Mouse (Mus musculus): ENCODE results near the gene Zfp341.

Zfp341 gene

DNA sequence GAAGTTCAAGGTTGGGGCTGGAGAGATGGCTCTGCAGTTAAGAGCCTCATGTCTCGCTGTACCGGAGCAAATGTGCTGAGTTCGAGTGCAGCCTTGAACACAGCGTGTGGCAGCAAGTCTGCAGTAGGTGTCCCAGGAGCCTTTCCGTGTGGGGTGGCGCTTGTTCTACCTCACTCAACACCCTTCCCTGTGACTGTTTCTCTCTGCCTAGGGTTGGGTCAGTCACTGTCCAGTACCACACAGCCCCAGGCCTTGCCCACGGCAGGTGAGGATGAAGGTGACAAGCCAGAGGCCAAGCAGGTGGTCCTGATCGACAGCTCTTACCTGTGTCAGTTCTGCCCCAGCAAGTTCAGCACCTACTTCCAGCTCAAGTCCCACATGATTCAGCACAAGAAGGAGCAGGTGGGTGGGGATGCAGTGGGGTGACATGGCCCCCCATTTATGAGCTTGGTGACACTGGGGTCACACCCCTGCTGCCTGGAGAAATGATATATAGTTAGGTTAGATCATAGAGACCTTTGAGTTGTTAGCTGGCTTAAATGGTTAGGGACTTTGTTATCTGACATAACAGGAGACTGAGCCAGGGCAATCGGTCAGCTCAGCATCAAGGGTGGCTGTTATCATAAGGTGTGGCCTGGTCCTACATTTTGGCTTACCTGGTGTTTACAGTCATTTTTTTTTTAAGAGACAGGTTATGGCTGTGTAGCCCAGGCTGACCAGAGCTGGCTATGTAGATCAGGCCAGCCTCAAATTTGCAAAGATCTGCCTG lies 21.0 kb downstream of the Zfp341 start:
- DNase-seq (ENCODE audit: low read depth) = no peak

DNA sequence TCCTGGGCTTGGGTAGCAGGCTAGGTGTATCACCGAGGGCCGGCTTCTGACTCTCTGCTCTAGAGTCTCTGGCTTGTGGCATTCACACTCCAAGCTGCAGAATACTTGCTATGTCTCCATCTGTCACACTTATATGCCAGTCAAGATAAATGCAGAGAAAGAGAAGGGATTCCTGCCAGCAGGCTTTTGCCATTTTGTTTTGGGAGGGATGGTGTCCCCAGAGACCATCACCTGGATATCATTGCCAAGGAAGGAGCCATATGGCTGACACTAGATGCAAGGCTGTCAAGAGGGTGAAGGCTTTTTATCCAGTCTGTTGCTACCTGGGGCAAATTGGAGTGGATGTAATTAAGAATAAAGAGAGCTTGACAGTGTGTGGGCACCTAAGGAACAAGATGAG lies 22.7 kb downstream of the Zfp341 start:
- no peak for DNase-seq (ENCODE audit: low read depth)

DNA sequence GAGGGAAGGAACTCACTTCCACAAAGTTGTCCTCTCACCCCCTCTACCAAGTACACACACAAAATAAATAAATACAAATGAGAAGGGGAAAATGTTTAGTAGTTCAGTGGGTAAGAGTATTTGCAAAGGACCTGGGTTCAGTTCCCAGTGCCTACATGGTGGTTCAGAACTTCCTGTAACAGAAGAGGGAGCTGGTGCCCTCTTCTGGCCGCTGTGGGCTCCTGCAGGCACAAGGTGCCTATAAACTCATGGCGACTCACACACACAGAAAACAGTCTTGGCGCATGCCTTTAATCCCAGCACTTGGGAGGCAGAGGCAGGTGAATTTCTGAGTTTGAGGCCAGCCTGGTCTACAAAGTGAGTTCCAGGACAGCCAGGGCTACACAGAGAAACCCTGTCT lies 25.4 kb downstream of the Zfp341 start:
- peak; percentile 20 for DNase-seq (ENCODE audit: low read depth)

DNA sequence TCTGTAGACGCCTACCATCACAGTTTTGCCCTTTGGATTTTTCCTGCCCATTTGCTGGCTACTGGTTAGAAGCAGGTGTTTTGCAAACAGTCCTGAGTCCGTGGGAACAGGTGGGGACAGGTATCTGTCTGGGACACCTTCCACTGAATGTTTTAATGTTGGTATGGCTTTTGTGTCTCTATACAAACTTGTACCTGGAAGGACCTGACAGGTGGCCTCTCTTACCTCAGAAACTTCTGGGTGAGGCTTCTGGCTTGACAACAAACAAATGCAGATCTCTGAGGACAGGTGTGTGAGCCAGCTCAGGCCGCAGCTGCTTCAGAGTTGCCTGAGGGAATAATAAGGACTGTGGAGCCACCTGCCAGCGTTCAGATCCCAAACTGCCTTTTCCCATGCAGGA lies 26.0 kb downstream of the Zfp341 start:
- DNase-seq (ENCODE audit: low read depth) = no peak

DNA sequence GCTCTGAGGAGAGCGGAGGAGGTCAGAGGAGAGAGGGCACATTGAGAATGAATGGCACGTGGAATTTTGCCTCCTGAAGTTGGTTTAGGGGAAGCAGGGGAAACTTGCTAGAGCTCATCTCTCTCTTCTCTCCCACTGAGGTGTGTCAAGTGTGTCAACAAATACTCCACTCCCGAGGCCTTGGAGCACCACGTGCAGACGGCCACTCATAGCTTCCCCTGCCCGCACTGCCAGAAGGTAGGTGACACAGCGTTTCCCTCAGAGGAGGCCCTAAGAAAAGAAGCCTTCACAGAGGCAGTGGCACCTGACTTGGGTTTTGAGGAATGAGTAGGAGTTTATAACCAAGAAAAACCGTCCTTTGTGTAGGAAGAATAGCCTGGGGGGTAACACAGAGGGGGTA lies 28.1 kb downstream of the Zfp341 start:
- no peak for DNase-seq (ENCODE audit: low read depth)

DNA sequence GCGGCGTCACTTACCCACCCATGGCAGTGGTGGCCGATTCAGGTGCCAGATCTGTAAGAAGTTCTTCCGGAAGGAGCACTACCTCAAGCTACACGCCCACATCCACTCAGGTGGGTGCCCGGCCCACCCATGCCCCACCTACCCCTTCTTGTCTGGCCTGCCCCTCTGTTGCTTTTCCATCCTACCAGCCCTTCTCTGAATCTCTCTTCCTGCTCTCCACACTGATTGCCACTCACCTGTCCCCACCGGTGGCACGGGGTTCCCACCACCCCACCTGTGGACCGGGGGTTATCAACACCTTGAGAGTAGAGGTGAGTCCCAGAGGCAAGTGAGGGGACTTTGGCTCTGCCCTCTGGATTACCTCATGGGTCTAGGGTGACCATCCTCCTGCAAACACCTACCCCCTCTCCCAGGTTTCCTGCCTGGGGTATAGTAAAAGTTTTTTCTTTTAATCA lies 28.9 kb downstream of the Zfp341 start:
- DNase-seq (ENCODE audit: low read depth) = no peak

DNA sequence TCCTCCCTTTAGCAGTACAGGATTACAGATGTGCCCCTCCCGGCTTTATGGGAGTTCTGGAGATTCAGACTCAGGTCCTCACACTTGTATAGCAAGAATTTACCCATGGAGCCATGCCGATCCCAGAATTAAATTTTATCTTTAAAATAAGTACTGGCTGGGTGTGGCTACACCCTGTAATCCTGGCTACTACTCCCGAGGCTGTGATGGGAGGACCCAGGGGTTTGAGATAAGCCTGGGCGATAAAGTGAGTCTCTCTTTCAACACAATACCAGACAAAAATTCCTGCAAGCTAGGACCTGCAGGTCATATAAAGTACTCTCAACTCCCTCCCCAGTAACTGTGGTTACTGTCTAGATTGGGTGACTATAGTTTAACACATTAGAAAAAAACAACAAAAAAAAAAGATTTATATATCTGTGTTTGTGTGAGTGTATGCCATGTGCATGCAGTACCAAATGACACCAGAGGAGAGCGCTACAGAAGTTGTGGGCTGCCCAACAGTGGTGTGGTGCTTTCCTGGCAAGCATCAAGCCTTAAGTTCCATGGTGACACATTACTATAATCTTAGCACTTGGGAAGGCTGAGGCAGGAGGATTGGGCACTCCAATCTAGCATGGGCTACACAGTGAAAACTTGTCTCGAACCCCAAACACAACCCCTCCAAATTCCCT lies 29.8 kb downstream of the Zfp341 start:
- DNase-seq (ENCODE audit: low read depth) = no peak

DNA sequence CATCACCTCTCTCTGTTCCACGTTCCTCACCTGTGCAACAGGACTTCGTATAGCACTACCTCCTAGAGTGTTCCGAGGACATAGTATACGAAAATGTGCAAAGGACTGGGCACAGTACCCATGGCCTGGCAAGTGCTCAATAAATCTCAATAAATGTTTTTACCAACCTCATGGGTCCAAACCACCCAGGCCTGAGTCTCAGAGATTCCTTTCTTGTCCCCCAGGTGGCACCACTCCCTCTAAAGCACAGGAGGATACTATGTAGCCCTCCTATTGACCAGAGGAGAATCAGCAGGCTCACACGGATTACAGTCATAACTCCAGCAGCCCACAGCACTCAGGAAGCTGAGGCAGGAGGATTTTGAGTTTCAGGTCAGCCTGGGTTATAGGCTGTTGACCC lies 33.5 kb downstream of the Zfp341 start:
- DNase-seq (ENCODE audit: low read depth) = peak; percentile 49

DNA sequence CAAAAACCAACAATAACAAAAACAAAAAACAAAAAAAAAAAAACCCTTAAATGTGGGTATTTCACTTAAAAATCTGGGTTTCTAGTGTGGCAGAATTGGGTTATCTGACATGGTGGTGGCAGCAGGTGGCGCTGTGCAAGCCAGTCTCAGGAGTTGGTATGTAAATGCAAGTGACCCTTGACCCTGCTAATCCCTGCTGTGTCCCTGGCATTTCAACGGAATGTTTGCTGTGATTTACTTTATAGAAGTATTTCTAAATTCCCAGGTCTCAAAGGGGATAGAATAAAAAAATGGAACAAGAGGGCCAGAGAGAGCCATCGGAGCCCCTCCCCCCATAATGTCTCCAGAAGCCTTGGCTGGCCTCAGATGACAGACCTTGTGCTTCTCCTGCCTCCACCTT lies 35.0 kb downstream of the Zfp341 start:
- DNase-seq (ENCODE audit: low read depth) = peak; percentile 36

DNA sequence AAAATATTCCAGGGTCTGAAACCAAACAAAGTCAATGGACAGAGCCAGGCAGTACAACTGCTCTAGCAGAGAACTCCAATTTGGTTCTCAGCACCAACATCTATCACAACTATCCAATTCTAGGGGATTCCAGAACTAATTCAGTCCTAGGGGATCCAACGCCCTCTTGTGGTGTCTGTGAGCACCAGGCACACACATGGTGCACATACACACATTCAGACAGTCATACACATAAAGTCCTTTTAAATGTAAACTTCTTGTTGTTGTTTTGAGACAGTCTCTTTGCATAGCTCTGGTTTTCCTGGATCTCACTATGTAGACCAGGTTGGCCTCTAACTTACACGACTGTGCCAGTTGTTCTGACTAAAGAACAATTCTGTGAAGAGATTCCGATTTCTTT lies 37.3 kb downstream of the Zfp341 start:
- no peak for DNase-seq (ENCODE audit: low read depth)

DNA sequence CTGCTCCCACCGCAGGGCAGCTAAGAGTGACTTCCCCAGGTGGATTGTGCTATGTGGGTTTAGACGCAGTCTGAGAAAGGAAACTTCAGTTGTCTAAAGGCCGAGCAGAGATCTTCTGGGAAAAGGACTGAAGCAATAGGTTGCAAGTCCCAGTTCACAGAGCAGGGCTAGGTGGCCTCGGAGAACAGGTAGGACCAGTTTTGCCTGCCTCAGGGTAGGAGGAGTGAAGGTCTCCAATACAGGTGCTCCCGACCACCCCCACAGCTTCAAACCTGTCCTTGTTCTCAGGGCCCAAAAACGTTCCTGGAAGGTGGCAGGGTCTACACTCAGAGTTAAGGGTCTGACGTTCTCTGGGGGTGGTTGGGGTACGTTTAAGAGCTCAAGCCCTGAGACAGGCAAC lies 38.3 kb downstream of the Zfp341 start, which contains the start of gene Chmp4b:
TSS of gene Chmp4b (plus strand) at position 343 of the 400 bp plus-strand sequence.
- DNase-seq (ENCODE audit: low read depth) = no peak

DNA sequence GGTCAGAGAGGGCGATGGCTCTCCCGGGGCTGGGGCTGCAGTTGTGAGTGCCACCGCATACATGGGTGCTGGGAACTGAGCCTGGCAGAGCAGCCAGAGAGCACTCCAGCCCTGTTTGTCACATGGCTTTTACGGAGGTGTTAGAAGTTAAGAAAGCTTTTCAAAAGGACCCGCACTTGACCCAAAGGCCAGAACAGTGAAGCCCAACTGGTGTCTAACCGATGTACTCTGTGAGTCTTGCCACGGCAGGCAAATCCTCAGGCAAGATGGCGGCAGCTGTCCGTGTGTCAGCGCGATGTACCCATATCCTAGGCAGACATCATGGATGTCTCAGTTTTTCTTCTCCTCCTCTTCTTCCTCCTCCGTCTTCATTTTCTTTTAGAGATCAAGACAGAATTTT lies 41.9 kb downstream of the Zfp341 start:
- no peak for DNase-seq (ENCODE audit: low read depth)

DNA sequence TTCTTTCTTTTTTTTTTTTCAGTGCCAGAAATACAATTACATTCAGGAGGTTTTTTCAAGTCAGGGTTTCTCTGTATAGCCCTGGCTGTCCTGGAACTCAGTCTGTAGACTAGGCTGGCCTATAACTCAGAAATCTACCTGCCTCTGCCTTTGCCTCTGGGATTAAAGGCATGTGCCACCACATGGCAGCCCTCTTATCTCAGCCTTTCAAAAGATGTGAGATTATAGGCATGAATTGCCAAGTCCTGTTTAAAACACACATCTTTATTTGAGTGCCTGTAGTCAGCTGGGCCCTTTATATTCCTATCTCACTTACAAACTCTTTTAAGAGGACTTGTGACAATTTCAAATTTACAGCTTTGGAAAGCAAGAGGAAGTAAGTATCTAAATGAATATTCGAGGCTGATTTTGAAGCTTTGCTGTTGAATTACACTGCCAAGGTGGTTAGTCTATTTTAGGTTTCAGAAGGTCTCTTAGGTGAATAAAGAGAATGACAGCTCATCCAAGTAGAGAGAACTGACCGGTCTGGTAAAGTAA lies 42.8 kb downstream of the Zfp341 start:
- DNase-seq (ENCODE audit: low read depth) = no peak

DNA sequence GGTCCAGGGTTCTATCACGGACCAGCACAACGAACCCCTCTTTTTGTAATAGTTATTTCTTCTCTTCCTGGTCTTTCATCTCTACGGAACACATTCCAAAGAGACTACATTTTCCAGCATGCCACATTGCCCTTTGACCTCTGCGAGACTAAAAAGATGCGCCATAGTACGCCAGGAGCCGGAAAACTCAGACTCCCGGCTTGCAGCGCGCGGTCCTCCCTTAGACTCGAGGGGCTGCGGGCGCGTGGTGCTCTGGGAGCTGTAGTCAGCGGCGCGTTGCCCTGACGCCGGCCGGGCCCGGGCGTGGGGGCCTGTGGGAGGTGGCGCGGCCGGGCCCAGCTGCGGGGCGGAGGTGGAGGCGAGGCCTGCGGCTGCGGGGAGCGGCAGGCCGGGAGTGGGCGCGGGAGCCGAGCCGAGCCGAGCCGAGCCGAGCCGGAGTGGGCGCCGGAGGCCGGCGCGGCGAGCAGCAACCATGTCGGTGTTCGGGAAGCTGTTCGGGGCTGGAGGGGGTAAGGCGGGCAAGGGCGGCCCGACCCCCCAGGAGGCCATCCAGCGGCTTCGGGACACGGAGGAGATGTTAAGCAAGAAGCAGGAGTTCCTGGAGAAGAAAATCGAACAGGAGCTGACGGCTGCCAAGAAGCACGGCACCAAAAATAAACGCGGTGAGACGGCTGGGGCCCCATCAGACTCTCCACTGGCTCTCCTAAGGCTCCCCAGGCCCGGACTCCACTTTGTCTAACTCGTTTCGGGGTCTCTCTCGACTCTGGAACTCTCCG lies 43.8 kb downstream of the Zfp341 start:
- DNase-seq (ENCODE audit: low read depth) = peak; percentile 98

DNA sequence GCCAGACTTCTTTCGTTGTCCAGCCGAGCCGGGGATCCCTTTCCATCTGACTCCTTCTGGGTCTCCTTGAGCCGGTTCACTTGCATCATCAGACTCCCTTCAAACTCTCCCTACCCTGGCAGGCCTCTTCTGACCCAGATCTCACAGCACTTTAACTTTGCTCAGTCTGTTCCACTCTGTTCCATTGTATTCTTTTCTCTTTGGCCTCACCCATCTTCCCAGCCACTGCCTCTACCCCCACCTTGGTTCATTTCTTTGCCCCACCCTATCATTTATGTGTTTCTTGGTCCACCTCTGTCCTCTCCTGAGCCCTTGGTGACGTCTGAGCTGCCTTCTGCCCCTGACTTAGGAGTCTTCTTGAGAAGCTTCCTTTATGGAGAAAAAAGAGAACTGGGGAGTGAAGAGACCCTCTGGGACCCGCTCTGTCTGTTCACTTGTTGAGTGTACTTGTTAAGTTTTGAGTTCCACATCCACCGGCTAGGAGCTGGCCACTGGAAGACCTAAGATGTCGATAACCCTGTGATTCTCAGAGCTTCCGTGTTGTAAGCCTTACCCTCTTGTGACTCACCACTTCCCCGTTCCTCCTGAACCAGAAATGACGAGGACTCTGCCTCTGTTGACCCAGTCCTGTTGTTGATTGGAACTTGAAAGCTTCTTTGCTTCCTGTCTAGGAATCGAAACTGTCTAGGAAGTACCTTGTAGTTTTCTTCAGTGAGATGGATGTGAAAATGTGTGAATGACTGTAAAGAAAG lies 44.6 kb downstream of the Zfp341 start:
- DNase-seq (ENCODE audit: low read depth) = peak; percentile 70

DNA sequence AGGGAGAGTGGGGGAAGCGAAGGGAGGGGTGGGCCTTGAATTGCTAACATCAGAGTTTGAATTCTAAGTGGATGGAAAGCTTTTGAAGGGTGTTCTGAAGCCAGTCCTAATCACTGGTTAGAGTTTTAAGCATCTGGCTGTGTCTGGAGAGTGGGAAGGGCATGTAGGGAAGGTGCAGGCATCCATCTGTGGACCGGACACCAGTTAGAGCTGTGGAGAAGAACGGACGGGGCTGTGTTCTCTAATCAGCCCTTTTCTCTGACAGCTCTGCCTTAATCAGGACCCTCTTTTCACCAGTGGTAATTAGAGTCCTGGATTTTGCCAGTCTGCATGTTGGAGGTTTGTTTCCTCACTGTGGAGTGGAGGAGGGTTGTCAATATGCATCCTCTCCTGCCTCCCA lies 46.0 kb downstream of the Zfp341 start:
- DNase-seq (ENCODE audit: low read depth) = no peak

DNA sequence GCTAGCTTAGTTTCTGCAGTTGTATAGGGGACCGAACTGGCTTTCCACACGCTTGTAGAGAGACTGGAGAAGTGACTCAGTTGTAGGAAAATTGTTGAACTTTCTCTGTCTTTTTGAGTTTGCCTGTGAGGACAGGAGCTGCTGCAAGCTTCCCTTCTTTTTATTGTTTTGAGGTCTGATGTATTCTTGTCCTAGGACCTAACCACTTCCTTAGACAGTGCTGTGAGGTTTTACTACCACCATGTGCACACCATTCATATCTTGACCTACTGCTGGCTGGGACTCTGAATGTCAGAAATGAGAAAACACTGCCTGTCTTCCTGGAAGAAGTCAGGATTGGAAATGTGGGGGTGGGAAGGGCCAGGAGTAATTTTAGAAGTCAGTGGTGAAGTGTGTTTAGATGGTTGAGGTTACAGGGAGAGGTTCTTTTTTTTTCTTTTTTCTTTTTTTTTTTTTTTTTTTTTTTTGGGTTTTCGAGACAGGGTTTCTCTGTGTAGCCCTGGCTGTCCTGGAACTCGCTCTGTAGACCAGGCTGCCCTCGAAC lies 46.5 kb downstream of the Zfp341 start:
- DNase-seq (ENCODE audit: low read depth) = no peak

DNA sequence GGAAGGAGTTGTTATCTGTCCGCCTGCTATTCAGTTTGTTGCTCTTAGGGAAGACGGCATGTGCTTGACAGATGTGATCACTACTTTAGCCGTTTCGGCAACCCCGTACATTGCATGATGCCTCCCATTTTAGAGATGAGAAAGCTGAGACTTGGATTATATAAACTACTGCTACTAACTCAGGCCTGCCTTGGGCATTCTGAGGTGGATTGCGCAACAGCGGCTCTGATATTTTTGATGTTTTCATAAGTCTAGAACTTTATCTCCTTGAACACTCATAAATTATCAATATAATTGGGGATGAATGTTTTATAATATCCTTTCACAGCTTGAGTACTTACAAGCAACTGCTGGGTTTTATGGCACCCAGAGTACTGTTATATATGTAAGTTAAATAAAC lies 55.6 kb downstream of the Zfp341 start:
- DNase-seq (ENCODE audit: low read depth) = peak; percentile 37

DNA sequence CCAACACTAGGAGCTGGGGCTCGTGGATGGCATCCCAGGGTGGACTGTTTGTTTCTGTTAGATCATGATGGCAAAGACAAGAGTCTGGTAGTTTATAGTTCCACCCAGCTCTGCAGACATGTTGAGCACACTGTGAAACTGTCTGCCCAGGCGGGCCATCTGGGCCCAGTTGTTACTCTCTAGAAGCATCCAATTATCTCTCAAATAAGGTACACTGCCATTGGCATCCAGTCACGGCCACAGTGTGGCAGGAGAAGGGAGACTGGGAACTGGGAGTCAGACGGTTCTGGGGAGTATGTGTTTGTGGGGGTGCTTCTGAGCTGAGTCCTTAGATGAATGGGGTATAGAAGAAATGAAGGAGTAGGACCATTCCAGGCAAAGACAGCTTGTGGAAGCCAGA lies 57.0 kb downstream of the Zfp341 start:
- no peak for DNase-seq (ENCODE audit: low read depth)

DNA sequence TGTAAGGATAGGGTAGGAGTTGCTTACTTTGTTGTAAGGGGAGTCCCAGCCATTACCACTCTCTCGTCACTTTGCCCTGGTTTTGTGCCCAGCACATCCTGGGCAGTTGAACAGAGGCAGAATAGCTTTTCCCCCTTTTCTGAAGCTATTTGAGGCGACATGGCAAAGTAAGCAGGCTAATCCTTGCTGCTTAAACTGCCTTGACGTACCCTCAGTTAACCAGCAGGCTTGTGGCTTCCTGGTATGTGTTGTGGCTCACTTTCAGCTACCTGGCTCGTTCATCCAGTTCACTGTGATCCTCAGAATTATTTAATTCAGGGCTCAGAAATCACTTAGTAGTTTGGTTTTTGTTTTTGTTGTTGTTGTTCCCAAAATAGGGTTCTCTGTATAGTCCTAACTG lies 57.6 kb downstream of the Zfp341 start:
- no peak for DNase-seq (ENCODE audit: low read depth)

DNA sequence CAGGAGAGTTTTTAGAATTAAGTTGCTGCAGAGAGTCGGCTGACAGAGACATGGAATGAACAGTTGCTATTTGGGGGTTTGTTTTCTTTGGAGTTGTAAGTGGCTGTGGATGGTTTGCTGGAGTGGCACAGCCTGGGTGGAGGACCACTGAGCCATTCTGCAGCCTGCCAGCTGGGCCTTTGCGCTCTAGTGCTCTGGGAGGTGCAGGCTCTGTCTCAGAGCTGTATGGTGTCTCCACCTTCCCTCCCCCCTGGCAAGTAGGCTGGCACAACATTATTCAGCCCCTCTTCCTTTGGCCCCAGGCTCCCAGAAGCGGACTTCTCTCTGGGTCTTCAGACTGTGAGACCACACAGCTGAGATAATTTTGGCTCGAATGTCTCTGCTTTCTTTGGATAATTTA lies 60.9 kb downstream of the Zfp341 start:
- DNase-seq (ENCODE audit: low read depth) = no peak

All from NIH3T3 (cell line).